Mouse (Mus musculus) kidney, embryonic 16.5 days (tissue): ENCODE measurements around the gene Cygb. TPM values are rescaled to one million over a fixed set of nuclear protein-coding genes. Genes with fewer than 3 reads are reported as not detected.

ENCODE experiments used
- ATAC-seq: fragments of 200-750 bp; cut with Nextera tagmentation; 2 replicates; pipeline ENCODE4 v1.8.0; 2017; ENCODE audit warnings: moderate TSS enrichment; ENCODE audit not compliant: low FRiP score, low TSS enrichment
- H3K27ac ChIP-seq: fragments of 300-500 bp; sonication (generic); 2 replicates; pipeline ENCODE4 v1.5.1; 2014; ENCODE audit warnings: low read length
- H3K27me3 ChIP-seq: fragments of 300-500 bp; sonication (generic); 2 replicates; pipeline ENCODE4 v1.6.1; 2014; ENCODE audit warnings: low read length, control low read depth, mixed read lengths; ENCODE audit not compliant: insufficient read depth
- H3K36me3 ChIP-seq: fragments of 300-500 bp; sonication (generic); 2 replicates; pipeline ENCODE4 v1.6.1; 2014; ENCODE audit warnings: low read length, control low read depth, mixed read lengths; ENCODE audit not compliant: insufficient read depth
- H3K4me1 ChIP-seq: fragments of 300-500 bp; sonication (generic); 2 replicates; pipeline ENCODE4 v1.6.1; 2014; ENCODE audit warnings: low read length, control low read depth, mixed read lengths; ENCODE audit not compliant: insufficient read depth
- H3K4me2 ChIP-seq: fragments of 300-500 bp; sonication (generic); replicated peaks from 2 replicates; pipeline ENCODE4 v1.6.1; 2014; ENCODE audit warnings: low read depth, low read length
- H3K4me3 ChIP-seq: fragments of 300-500 bp; sonication (generic); 2 replicates; pipeline ENCODE4 v1.5.1; 2014; ENCODE audit warnings: mild to moderate bottlenecking, low read length
- H3K9ac ChIP-seq: fragments of 300-500 bp; sonication (generic); replicated peaks from 2 replicates; pipeline ENCODE4 v1.6.1; 2014; ENCODE audit warnings: low read length
- H3K9me3 ChIP-seq: fragments of 300-500 bp; sonication (generic); 2 replicates; pipeline ENCODE4 v1.6.1; 2016; ENCODE audit warnings: low read length, control low read depth
- WGBS: fragments of 180-500 bp; shearing (Covaris S2); extraction: QIAGEN DNeasy Blood & Tissue Kit; methylation state at CpG from one replicate; pipeline ENCODE4 v1.1.7; 2014; 5-methylcytosine and 5-hydroxymethylcytosine counted together
- polyA plus RNA-seq: library from polyadenylated mRNA; unstranded; fragments of >200 nt; fragmentation: Nextera tagmentation; extraction: Ambion mirVana; gene quantifications from 2 replicates; pipeline ENCODE4 v1.2.1, GENCODE M21; 2015

Cygb gene
- polyA plus RNA-seq, 1 experiment from 2014 or later: 17.0 TPM

GRCm38 (mm10) chr11:116687897-116688296 is 33.8 kb upstream of the Cygb start:
- no peak for ATAC-seq
- no peak overlapping the region for H3K27ac ChIP-seq
- 50% methylated on average over 8 of the region's 8 CpGs for WGBS

GRCm38 (mm10) chr11:116685729-116686128 is 31.6 kb upstream of the Cygb start:
- Histone ChIP-seq H3K9me3 (no peaks in the 10 kb centered on the region), H3K36me3 (peaks cover 14% of the 10 kb centered on the region), H3K4me1 (peaks cover 10% of the 10 kb centered on the region; the same call in 1 of the 2 replicates), H3K4me3 (no peak overlapping the region), H3K9ac (no peak overlapping the region), H3K4me2 (no peak overlapping the region), H3K27me3 (no peaks in the 10 kb centered on the region), H3K27ac (no peak overlapping the region)
- ATAC-seq: no peak
- WGBS: 57% methylated on average over 9 of the region's 9 CpGs

More at GRCm38 (mm10) chr11:116687897-116688296, 33.8 kb upstream of the Cygb start:
- H3K36me3 ChIP-seq: peaks cover 8% of the 10 kb centered on the region
- no peak overlapping the region for H3K4me2 ChIP-seq
- H3K4me3 ChIP-seq: no peak overlapping the region
- H3K9me3 ChIP-seq: no peaks in the 10 kb centered on the region
- H3K4me1 ChIP-seq: peaks cover 2% of the 10 kb centered on the region; the same call in 1 of the 2 replicates
- no peaks in the 10 kb centered on the region for H3K27me3 ChIP-seq
- no peak overlapping the region for H3K9ac ChIP-seq

- H3K9ac ChIP-seq: no peak overlapping the region
Measured at GRCm38 (mm10) chr11:116683777-116684176, 29.7 kb upstream of the Cygb start.

GRCm38 (mm10) chr11:116682501-116683144 is 28.5 kb upstream of the Cygb start:
- WGBS: 35% methylated on average over 14 of the region's 14 CpGs
- H3K4me1 ChIP-seq: peaks cover 10% of the 10 kb centered on the region; the same call in 1 of the 2 replicates
- H3K4me2 ChIP-seq: no peak overlapping the region
- H3K27me3 ChIP-seq: no peaks in the 10 kb centered on the region
- ATAC-seq: peak; percentile 61; the same call in 1 of the 2 replicates
- no peaks in the 10 kb centered on the region for H3K9me3 ChIP-seq
- H3K4me3 ChIP-seq: no peak overlapping the region
- H3K9ac ChIP-seq: no peak overlapping the region
- peak overlapping the region; percentile 64 for H3K27ac ChIP-seq
- H3K36me3 ChIP-seq: peaks cover 30% of the 10 kb centered on the region

More at GRCm38 (mm10) chr11:116683777-116684176, 29.7 kb upstream of the Cygb start:
- peaks cover 23% of the 10 kb centered on the region for H3K36me3 ChIP-seq
- no peak for ATAC-seq
- no peak overlapping the region for H3K27ac ChIP-seq
- no peaks in the 10 kb centered on the region for H3K27me3 ChIP-seq
- peaks cover 10% of the 10 kb centered on the region; the same call in 1 of the 2 replicates for H3K4me1 ChIP-seq
- H3K4me3 ChIP-seq: no peak overlapping the region
- WGBS: 72% methylated on average over 4 of the region's 4 CpGs
- no peak overlapping the region for H3K4me2 ChIP-seq
- no peaks in the 10 kb centered on the region for H3K9me3 ChIP-seq

GRCm38 (mm10) chr11:116681147-116681546 is 27.0 kb upstream of the Cygb start:
- Histone ChIP-seq H3K27me3 (no peaks in the 10 kb centered on the region), H3K4me1 (peaks cover 10% of the 10 kb centered on the region; the same call in 1 of the 2 replicates), H3K9me3 (no peaks in the 10 kb centered on the region), H3K36me3 (peaks cover 45% of the 10 kb centered on the region), H3K27ac (no peak overlapping the region), H3K4me3 (no peak overlapping the region), H3K4me2 (no peak overlapping the region), H3K9ac (no peak overlapping the region)
- 75% methylated on average over 4 of the region's 4 CpGs for WGBS
- ATAC-seq: no peak

- Histone ChIP-seq H3K27ac (no peak overlapping the region), H3K9ac (no peak overlapping the region), H3K9me3 (no peaks in the 10 kb centered on the region), H3K36me3 (peaks cover 50% of the 10 kb centered on the region), H3K4me1 (peaks cover 10% of the 10 kb centered on the region; the same call in 1 of the 2 replicates), H3K27me3 (no peaks in the 10 kb centered on the region), H3K4me3 (no peak overlapping the region), H3K4me2 (no peak overlapping the region)
- 71% methylated on average over 24 of the region's 24 CpGs for WGBS
- ATAC-seq: no peak
Measured at GRCm38 (mm10) chr11:116680321-116681091, 26.4 kb upstream of the Cygb start.

GRCm38 (mm10) chr11:116679148-116679547 is 25.0 kb upstream of the Cygb start:
- Histone ChIP-seq H3K4me2 (no peak overlapping the region), H3K9me3 (no peaks in the 10 kb centered on the region), H3K36me3 (peaks cover 56% of the 10 kb centered on the region), H3K27me3 (no peaks in the 10 kb centered on the region), H3K9ac (no peak overlapping the region), H3K27ac (no peak overlapping the region), H3K4me3 (no peak overlapping the region), H3K4me1 (peaks cover 20% of the 10 kb centered on the region; the same call in 1 of the 2 replicates)
- 93% methylated on average over 6 of the region's 6 CpGs for WGBS
- ATAC-seq: no peak

- WGBS: 73% methylated on average over 8 of the region's 8 CpGs
- H3K27me3 ChIP-seq: no peaks in the 10 kb centered on the region
- H3K27ac ChIP-seq: no peak overlapping the region
- H3K9me3 ChIP-seq: no peaks in the 10 kb centered on the region
- no peak overlapping the region for H3K4me3 ChIP-seq
- H3K9ac ChIP-seq: no peak overlapping the region
- H3K36me3 ChIP-seq: peaks cover 67% of the 10 kb centered on the region
- no peak for ATAC-seq
- no peak overlapping the region for H3K4me2 ChIP-seq
- peaks cover 31% of the 10 kb centered on the region for H3K4me1 ChIP-seq
Measured at GRCm38 (mm10) chr11:116677711-116678441, 23.8 kb upstream of the Cygb start.

- Histone ChIP-seq H3K4me2 (no peak overlapping the region), H3K27me3 (no peaks in the 10 kb centered on the region), H3K4me3 (no peak overlapping the region), H3K9ac (no peak overlapping the region), H3K36me3 (peaks cover 66% of the 10 kb centered on the region), H3K27ac (peak overlapping the region; percentile 52; the same call in 1 of the 2 replicates), H3K4me1 (peaks cover 28% of the 10 kb centered on the region), H3K9me3 (no peaks in the 10 kb centered on the region)
- ATAC-seq: no peak
- 88% methylated on average over 14 of the region's 14 CpGs for WGBS
Measured at GRCm38 (mm10) chr11:116676175-116676976, 22.3 kb upstream of the Cygb start.
